Mouse (Mus musculus): ENCODE results near the gene Msantd3.

Msantd3 gene

DNA sequence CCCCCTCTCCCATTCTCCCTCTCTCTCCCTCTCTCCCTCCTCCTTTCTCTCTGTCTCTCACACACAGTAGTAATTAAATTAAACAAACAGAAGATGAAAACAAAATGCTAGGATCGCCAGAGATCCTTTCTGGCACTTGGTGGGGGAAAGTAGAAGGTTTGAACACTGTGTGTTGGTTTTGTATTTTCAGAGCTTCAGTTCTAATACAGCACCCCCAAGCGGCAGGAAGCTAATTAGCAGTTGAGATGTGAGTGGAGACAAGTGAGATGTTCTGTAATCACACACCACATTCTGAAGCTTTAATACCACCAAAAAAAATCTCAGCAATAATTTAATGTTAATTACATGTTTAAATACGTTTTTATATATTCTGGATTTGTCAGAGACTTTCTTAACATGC lies 16.0 kb downstream of the Msantd3 start:
- DNase-seq (ENCODE audit: low spot score) = peak; percentile 63

DNA sequence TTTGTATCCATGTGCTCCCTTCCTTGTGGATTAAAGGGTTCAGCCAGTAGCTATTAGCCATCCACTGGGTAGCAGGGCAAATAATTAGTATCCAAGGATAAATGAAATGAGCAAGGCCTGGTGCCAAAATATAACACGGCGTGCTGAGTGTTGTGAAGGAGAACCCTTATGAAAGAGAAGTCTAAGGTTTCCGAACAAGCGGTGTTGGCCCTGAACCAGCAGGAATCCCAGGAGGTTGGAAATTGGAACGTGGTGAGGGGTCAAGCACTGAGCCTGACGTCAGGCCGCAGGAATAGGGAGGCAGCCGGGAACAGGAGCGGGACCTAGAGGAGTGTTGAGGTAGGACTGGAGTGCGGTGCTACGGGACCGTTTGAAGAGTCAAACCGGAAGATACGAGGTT lies 19.9 kb downstream of the Msantd3 start:
- DNase-seq (ENCODE audit: low spot score) = no peak

DNA sequence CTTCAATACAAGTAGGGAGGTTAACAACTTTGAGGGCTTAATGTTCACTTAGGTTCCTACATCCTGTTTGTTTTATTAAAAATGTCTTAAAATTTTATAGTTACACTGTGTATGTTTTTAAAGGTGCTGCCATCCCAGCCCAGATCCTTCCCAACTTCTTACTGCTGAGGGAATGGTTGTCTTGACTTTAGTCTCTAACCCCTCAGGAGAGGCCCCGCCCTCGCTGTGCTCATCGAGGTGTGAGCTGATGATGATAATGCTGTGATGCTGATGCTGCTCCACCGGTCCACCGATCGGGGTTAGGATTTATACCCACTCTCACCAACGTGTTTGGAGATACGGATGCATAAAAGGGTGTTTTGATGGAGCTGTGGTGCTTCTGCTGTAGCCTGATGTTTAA lies 22.1 kb downstream of the Msantd3 start:
- no peak for DNase-seq (ENCODE audit: low spot score)

DNA sequence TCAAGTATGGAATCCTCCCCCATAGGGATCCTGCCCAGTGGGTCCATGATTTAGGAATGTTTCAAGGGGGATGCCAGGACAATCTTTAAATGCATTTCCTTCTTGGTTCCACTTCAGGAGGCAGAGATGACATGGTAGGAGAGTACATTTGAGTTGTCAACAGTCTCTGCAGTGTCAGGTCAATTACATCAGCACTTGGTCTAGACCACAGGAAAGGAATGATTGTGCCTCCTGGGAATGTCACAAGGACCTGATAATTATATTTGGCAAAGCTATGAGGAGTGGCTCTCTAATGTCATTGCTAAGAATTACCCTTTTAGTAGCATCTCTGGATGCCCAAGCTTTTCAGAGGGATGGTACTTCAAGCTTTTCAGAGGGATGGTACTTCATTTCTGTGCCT lies 25.2 kb downstream of the Msantd3 start:
- no peak for DNase-seq (ENCODE audit: low spot score)

DNA sequence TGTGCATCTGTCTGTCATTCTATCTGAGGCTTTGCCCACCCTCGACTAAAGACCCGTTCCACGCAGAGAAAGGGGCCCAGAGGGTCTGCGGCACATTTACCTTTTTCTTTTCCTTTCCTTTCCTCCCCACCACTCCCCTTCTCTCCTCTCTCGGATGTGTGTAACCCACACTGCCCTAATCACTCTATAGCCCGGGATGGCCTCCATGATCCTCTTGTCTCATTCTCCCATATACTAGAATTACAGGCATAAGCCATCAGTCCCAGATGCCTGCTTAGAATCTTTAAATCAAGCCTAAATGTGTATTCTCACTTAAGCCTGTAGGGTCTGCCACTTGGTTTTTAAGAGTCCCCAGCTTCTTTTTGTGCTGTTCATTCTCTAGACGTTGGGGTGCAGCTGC lies 36.6 kb downstream of the Msantd3 start:
- no peak for DNase-seq (ENCODE audit: low spot score)

DNA sequence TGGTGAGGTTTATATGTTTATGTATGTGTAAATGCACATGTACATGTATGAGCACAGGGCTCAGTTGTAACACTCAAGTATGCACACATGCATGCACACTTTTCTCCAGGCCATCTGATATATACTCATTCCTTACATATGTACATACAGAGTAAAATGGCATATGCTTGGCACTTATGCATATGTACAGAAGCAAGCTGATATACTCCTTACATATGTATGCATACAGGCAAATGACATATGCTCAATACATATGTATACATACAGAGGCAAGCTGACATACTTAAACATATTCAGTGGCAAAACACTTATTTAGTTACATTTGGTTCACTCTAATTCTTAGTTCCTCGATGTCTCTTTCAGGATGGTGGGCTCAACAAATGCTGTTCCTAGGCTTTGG lies 38.1 kb downstream of the Msantd3 start:
- no peak for DNase-seq (ENCODE audit: low spot score)

DNA sequence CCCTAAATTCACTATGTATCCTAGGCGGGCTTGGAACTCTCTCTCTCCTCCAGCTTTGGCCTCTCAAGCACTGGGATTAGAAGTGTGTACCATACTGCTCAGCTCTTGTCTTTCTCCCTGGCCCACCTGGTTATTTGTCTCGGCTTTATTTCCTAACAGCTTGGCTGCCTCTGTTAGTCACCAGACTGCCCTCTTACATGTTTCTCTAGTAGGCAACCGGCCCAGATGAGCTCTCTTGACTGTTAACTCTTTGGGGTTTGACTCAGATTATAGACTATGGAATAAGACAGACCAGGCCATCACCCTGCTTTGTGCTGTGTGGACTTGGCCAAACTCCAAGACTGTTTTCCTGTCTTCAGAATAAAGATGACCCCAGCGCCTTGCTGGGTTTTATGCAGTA lies 38.7 kb downstream of the Msantd3 start:
- no peak for DNase-seq (ENCODE audit: low spot score)

DNA sequence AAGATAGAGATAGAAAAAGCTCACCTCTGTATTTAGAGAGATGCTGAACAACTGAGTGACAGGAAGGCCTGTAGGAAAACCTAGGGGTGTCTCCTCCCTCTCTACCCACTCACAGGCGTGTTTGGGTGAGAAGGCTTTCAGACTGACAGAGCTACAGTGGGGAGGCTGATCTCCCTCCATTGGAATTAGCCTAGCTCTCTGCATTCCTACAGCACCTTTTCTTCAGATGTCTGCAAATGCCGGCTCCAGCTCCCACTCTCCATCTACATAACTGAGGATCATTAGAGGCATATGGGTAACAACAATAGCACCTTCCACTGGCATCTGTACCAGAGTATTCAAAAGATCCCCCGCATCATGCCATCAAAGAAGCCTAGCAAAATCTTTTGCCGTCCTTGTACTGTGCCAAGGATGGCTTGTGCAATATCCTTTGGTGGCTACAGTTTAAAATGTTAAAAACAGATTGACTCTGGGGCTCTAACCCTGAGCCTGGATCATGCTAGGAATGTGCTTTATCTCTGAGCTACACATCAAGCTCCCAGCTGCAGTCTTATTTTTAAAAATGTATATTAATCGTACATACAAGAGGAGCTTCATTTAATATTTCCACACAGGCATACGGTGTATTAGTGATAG lies 39.9 kb downstream of the Msantd3 start:
- no peak for DNase-seq (ENCODE audit: low spot score)

DNA sequence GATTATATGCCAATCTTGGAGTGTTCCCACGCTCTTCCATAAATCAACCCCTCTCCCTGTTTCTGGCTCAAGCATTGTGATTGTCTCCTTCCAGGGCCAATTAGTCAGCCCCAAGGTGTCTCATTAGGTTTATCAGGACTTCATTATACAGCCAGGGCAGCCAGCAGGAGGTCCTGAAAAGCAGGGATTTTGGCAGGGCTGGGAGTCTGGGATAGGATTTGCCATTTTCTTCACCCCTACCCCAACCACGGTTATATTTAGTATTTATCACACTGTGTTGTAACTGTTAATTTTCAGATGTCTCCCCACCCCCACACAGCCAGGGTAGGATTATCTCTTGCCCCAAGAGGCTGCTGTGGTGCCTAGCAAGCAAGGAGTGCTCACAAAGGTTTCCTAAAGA lies 41.5 kb downstream of the Msantd3 start:
- DNase-seq (ENCODE audit: low spot score) = no peak

DNA sequence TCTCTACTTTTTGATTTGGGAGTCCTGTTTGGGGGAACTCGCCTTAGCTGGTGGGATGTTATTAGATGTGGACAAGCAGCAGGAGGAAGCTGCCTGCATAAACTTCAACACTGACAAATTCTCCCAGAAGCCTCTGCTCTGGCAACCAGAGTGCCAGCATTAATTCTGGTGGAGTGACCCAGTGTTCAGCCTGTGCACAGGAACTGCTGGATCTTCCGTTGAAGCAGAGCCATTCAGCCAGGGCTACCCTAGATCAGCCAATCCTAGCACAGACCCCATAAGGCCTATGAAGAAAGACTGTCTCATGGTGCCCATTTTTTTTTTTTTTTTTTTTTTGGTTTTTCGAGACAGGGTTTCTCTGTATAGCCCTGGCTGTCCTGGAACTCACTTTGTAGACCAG lies 42.3 kb downstream of the Msantd3 start:
- no peak for DNase-seq (ENCODE audit: low spot score)

DNA sequence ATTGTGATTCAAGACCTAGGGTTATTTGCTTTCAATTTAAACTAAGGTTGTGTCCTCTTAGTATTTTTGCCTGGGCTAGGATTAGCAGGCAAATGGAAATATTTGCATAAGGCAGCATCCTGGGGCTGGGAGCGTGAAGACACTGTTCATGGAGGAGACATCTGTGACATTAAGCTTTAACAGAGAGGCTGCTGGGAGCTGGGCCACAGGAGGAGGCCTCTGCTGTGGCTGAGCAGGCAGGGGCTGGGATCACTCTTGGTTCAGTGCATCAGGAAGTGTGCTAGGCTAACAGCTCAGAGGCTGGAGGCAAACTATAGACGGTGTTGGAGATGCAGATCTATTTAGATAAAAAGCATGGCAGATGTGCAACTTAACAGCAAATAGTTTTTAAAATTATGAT lies 43.2 kb downstream of the Msantd3 start:
- DNase-seq (ENCODE audit: low spot score) = no peak

DNA sequence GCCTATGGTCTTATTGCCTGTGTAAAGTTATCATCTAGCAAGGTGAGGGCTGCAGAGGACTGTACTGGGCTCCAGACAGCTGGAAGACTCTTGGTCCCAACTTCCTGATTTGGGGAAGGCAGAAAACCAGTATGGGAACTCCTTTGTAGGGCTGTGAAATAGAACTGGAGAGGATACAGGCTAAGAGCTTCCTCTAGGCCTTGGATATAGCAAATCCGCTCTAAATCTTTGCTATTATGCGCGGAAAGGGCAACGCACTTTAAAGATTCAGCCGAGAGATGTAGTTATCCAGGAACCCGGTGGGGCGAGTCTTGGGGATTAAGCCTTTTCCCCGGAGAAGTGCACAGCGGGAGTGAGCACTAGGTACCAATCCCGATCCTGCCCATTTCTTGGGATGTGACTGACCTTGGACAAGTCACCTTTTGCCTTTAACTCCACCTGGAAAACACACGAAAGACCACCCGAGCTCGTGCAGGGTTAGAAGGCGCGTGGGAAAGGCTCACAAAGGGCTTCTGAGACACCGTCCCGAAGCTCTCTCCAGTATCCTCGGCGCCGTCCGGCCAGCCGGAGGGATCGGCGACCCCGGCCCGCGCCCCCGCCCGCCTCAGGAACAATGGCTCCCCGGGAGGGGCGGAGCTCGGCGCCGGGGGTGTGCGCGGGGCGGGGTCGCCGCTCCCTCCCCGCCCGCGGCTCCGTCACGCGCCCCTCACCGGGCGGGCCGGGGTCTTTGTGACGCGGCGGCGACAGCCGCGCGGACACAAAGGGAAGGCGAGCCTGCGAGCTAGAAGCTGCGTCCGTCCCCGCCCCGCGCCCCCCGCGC lies 44.9 kb downstream of the Msantd3 start, which contains the start of gene Tmeff1:
TSS of gene Tmeff1 (plus strand) at position 754 of the 820 bp plus-strand sequence.
- DNase-seq (ENCODE audit: low spot score) = no peak

DNA sequence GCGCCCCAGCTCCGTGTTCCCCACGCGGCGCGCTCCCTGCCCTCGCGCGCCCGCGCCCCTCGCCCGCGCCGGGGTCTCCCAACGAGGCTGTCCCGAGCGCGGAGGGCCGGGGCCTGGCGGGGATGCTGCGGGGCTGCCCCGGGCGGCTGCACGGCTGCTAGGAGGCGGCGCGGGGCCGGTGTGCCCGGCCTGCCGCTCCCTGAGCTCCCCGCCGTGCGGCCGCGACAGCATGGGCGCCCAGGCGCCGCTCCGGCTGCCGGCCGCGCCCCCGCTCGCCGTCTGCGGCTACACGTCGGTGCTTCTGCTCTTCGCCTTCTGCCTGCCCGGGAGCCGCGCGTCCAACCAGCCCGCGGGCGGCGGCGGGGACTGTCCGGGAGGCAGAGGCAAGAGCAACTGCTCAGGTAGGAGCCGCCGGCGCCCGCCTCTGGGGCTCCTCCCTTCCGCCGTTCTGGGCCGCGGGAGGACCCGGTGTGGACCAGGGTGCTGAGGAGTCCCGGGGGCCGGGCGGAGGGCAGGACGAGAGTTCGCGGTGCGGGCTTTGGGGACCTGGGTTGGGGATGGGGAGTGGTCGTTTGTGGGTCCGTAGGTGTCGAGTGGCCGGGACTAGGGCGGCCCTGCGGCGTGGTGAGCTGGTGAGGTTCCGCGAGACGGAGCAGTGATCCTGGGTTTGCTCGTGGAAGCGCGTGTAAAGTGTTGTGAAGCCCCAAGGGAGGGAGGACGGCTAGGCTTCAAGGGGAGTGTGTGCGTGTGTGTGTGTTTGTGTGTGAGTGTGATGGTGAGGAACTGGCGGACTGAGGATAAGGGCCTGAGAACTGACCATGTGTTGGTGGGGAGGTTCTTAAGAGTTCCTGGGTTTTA lies 45.7 kb downstream of the Msantd3 start:
- DNase-seq (ENCODE audit: low spot score) = peak; percentile 39

DNA sequence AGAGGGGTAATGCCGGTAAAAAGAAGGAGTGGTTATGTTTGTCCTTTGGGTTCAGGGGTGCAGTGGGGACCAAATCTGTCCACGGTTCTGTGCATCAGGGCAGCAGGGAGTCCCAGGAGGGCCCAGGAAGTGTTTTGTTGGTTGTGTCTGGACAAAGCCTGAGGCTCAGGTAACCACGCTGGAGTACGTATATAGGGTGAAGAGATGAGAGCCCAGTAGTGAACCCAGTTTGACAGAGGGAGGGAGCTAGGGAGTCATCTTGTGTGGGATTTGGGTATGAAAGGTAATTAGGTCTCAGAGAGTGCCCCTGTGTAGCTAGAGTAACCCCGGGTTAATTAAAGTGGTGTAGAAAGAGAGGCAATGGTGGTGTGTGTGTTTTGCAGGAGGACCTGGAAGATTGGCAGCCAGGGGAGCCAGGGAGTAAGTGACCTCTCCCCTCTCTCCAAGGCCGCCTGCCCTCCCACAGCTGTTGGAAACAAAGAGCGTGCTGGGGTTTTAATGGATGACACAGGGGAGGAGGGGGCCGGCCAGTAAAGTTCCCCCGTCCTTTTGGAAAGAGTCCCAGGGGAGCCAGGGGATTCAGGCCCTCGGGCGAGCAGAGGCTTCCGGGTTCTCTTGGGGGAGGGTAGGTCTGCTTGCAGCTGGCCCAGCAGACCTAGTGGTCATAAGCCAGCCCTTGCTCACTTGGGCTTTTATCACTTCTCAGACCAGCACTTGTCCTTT lies 46.5 kb downstream of the Msantd3 start:
- peak; percentile 36 for DNase-seq (ENCODE audit: low spot score)

DNA sequence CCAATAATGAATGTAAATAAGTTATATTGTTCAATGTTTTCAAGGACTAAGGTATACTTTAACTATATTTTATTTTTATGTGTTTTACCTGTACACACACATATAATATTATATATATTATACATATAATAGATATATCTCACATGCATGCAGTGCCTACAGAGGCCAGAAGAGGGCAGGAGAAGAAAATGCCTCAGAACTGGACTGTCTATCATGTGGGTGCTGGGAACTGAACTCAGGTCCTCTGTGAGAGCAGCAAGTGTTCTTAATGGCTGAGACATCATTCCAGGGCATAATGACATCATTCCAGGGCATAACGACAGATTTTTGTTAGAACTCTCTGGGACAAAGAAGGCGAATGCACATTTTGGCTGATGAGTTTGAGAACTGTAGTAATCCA lies 47.8 kb downstream of the Msantd3 start:
- DNase-seq (ENCODE audit: low spot score) = no peak

DNA sequence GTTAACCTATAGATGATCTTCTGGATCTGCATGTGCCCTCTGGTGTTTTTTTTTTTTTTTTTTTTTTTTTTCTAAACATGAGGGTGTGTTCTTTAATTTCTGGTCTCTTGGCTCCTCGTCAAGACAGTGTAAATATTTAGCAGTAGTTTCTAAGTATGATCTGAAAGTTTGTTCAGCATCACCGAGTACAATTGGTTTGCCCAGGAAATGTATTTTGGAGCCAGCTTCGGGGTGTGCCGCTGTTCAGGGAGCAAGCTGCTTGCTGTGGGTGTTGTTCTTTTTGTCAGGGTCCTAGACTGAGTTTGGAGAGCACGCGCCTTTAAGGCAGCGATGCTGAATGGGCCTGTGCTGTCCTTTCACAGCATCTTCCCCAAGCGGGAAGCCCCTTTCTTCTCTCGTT lies 48.8 kb downstream of the Msantd3 start:
- DNase-seq (ENCODE audit: low spot score) = no peak

DNA sequence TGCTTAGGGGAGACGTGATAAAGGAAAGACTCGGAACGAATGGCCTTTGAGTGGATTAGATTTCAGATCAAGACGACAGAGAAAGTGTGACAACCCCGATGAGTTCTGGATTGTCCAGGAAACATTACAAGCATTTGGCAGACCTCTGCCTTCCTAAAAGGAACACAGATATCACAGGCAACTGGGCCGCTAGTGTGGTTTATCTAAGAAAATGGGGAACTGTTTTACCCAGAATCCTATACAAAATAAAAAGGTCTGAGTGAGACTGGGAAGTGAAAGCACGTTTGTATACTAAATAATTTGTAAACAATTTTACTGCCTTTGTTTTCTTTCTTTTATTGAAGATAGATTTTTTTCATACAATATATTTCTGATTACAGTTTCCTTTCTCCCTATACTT lies 51.1 kb downstream of the Msantd3 start:
- DNase-seq (ENCODE audit: low spot score) = no peak

DNA sequence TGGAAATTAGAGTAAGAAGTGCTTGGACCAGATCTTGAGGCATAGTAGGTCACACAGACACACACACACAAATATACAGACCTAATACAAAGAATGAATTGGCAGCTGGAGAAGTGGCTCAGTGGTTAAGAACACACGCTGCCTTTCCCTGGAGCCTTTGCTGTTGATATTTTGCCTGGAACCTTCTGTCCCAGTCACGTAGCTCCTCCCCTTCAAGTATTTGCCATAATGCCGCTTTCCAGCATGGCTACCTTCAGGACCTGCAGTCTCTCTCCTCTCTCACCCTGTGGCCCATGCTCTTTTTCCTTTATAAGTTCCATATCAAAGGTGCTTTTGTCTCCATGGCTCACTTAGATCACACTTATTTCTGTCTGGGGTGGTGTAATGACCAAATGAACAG lies 51.7 kb downstream of the Msantd3 start:
- DNase-seq (ENCODE audit: low spot score) = no peak

DNA sequence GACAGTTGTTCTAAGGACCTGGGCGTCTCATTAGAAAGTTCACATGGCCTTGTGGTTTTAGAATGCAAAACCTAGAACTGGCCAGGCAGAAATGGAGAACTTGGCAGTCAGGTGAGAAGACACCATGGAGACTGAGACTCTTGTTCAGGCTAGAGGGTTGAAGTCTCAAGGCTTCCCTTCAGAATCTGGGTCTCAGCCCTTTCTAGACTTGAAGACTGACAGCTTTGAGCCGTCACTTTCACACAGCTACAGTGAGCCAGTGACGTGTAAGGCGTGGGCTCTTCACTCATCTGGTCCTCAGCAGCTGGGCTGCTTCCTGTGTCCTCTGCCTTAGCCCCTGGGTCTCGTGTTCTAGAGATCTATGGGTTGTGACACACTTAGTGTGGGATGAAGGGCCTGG lies 52.6 kb downstream of the Msantd3 start:
- no peak for DNase-seq (ENCODE audit: low spot score)

DNA sequence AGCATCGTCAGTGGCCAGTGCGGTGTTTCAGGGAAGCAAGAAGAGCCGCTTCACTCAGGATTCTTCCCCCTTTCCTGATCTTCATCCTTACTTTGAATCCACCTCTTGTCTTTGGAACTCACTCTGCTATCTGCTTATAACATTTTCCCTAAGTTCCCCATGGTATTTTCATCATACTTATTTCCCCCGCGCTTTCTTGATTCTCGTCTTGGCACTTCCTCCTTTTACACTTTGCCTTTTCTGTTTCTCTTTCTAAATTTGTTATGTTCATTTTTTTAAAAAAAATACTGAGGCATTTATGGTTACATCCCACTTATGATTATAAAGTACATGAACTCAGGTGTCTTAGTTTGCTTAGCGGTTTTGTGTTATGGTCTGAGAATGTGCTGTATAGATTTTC lies 53.1 kb downstream of the Msantd3 start:
- no peak for DNase-seq (ENCODE audit: low spot score)

DNA sequence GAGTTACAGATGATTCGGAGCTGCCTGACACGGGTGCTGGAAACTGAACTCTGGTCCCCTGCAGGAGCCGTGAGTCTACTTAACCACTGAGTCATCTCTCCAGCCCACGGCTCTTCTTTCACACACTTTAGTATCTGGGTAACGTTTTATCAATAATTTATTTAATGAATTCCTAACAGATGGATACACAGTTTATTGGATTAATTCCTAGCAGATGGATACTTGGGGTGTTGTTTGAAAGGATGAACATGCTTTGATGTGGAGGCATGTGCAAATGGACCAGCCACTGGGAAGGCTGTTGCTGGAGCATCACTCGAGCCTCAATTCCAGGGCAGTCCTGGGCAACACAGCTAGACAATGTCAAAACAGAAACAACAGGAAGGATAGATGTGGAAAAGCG lies 56.4 kb downstream of the Msantd3 start:
- DNase-seq (ENCODE audit: low spot score) = no peak

DNA sequence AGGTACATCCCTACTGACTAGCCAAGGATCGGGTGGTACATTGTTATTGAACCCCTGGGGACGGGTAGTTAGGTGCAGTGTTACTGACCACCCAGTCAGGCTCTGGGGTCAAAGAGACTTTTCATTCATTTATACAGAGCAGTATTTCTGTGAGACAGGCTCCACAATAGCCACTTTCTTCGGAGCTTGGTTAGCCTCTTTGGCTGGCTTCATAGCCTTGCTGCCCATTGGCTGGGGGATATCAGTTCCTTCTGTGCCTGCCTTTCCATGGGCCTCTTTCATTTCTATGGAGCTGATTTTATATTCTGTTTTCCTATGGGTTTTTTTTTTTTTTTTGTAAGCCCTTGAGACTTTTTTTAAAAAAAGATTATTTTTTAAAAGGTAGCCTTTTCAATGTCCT lies 65.9 kb downstream of the Msantd3 start:
- DNase-seq (ENCODE audit: low spot score) = no peak
